10 mouse cellular contexts compared by ENCODE assay signal in the genomic region with DNA sequence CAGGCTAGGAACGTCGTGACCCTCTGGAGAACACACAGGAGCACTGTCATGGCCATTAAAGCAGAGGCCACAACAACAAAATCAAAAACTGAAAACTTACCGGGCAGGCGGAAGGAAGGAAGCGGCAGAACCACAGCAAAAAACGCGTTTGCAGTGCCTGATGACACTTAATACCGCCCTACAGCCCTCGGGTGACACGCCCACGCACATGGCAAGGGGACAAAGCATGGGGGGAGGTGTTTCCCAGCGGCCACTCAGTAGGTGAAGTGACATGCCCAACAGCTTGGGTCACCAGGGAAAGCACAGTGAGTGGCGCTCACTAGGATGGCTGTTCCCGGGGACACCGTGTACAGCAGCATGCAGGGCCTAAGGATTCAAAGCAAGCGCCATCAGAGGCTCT.
DNase-seq lines count a peak whose midpoint lies in the region; ATAC-seq and TF ChIP-seq lines count a peak whose summit lies in the region.
"Had no signal": no experiment of that assay in that cellular context is flagged by ENCODE, and none has a peak within 500 bp of the region (broad histone marks: within the 10 kb centered on the region; RNA-seq: fewer than 3 reads in every experiment).

No protein-coding gene starts in this region.

- H3K9me3 ChIP-seq in liver, embryonic 11.5 days (ENCODE audit: control insufficient read depth, low read length) = no peaks in the 10 kb centered on the region
- no peaks in the 10 kb centered on the region for H3K9me3 ChIP-seq in intestine, postnatal 0 days (ENCODE audit: control insufficient read depth)
- H3K9me3 ChIP-seq in midbrain, embryonic 16.5 days (replicated peaks; ENCODE audit: control insufficient read depth, low read length, poor library complexity, severe bottlenecking) = no peaks in the 10 kb centered on the region
- H3K9me3 ChIP-seq: heart, embryonic 13.5 days; limb, embryonic 15.5 days had no signal

- H3K27me3 ChIP-seq in liver, embryonic 11.5 days (replicated peaks; ENCODE audit: control insufficient read depth, insufficient read depth, low read length) = no peaks in the 10 kb centered on the region
- H3K27me3 ChIP-seq in intestine, postnatal 0 days (replicated peaks; ENCODE audit: control insufficient read depth, insufficient read depth, low read length) = no peaks in the 10 kb centered on the region
- no peaks in the 10 kb centered on the region for H3K27me3 ChIP-seq in midbrain, embryonic 16.5 days (ENCODE audit: control insufficient read depth, insufficient read depth, low read depth, low read length)
- H3K27me3 ChIP-seq: limb, embryonic 15.5 days; Patski had no signal

- H3K4me1 ChIP-seq in liver, embryonic 11.5 days (replicated peaks; ENCODE audit: control insufficient read depth, insufficient read depth, low read length) = peaks cover 40% of the 10 kb centered on the region
- peaks cover 11% of the 10 kb centered on the region; the same call in 1 of the 2 replicates for H3K4me1 ChIP-seq in intestine, postnatal 0 days (replicated peaks; ENCODE audit: control insufficient read depth, insufficient read depth, low read length)
- peaks cover 15% of the 10 kb centered on the region for H3K4me1 ChIP-seq in midbrain, embryonic 16.5 days (ENCODE audit: control insufficient read depth, insufficient read depth, low read length)

- TF ChIP-seq CTCF in intestine, postnatal 0 days (IDR thresholded peaks at IDR 0.05; ENCODE audit: low read depth) = no peak

- DNase-seq in liver, embryonic 11.5 days (ENCODE audit: low spot score) = peak; percentile 31
- no peak for DNase-seq in liver

- WGBS in liver, embryonic 11.5 days = 57% methylated on average over 16 of the region's 16 CpGs
- WGBS in intestine, postnatal 0 days = 69% methylated on average over 16 of the region's 16 CpGs
- WGBS in midbrain, embryonic 16.5 days = 87% methylated on average over 16 of the region's 16 CpGs

- H3K9ac ChIP-seq in liver, embryonic 11.5 days (ENCODE audit: low read depth, low read length) = peak overlapping the region; percentile 20; the same call in 1 of the 2 replicates
- no peak overlapping the region for H3K9ac ChIP-seq in intestine, postnatal 0 days (ENCODE audit: low read depth, low read length)
- H3K9ac ChIP-seq in midbrain, embryonic 16.5 days (ENCODE audit: low read depth, low read length) = no peak overlapping the region
- H3K9ac ChIP-seq: heart, embryonic 13.5 days; limb, embryonic 15.5 days had no signal

- no peak overlapping the region for H3K4me3 ChIP-seq in liver, embryonic 11.5 days (ENCODE audit: low read depth, low read length)
- no peak overlapping the region for H3K4me3 ChIP-seq in intestine, postnatal 0 days (ENCODE audit: low read depth, low read length)
- no peak overlapping the region for H3K4me3 ChIP-seq in midbrain, embryonic 16.5 days (ENCODE audit: low read depth, low read length)
- H3K4me3 ChIP-seq: heart, embryonic 13.5 days; limb, embryonic 15.5 days had no signal

- peak overlapping the region; percentile 38; the same call in 1 of the 2 replicates for H3K27ac ChIP-seq in liver, embryonic 11.5 days (ENCODE audit: low read depth, low read length)
- no peak overlapping the region for H3K27ac ChIP-seq in intestine, postnatal 0 days (ENCODE audit: low read depth, low read length)
- no peak overlapping the region for H3K27ac ChIP-seq in midbrain, embryonic 16.5 days (ENCODE audit: low read length)
- H3K27ac ChIP-seq: heart, embryonic 13.5 days; limb, embryonic 15.5 days had no signal

- no peak for ATAC-seq in liver, embryonic 11.5 days (replicated peaks; ENCODE audit: low FRiP score)
- ATAC-seq in CD4-positive, CD25-positive, alpha-beta regulatory T cell, adult 4 months = peak; percentile 57
- peak; percentile 40 for ATAC-seq in activated CD4-positive, CD25-positive, alpha-beta regulatory T cell, adult 4 months
- ATAC-seq in megakaryocyte, adult 5-6 weeks (ENCODE audit: poor library complexity, severe bottlenecking) = peak; percentile 26
- no peak for ATAC-seq in intestine, postnatal 0 days
- no peak for ATAC-seq in midbrain, embryonic 16.5 days
- ATAC-seq: Patski had no signal

- H3K4me2 ChIP-seq in liver, embryonic 11.5 days = peak overlapping the region; percentile 20
- H3K4me2 ChIP-seq in intestine, postnatal 0 days (replicated peaks; ENCODE audit: low read depth) = no peak overlapping the region
- no peak overlapping the region for H3K4me2 ChIP-seq in midbrain, embryonic 16.5 days (ENCODE audit: low read length)
- H3K4me2 ChIP-seq: heart, embryonic 13.5 days; limb, embryonic 15.5 days had no signal

- H3K36me3 ChIP-seq in liver, embryonic 11.5 days (ENCODE audit: control insufficient read depth, insufficient read depth, low read length) = no peaks in the 10 kb centered on the region; the same call in 1 of the 2 replicates
- H3K36me3 ChIP-seq in intestine, postnatal 0 days (ENCODE audit: control insufficient read depth, insufficient read depth) = no peaks in the 10 kb centered on the region; the same call in 1 of the 2 replicates
- no peaks in the 10 kb centered on the region for H3K36me3 ChIP-seq in midbrain, embryonic 16.5 days (ENCODE audit: control insufficient read depth, insufficient read depth, low read length)

Comparison
In these comparisons a context has a peak if more than half of its experiments do, and no peak if none do; other contexts are left out.
1. ATAC-seq: peak in CD4-positive, CD25-positive, alpha-beta regulatory T cell, adult 4 months (single experiment), activated CD4-positive, CD25-positive, alpha-beta regulatory T cell, adult 4 months (single experiment) and megakaryocyte, adult 5-6 weeks (single experiment); none in liver, embryonic 11.5 days (single experiment), intestine, postnatal 0 days (single experiment) and midbrain, embryonic 16.5 days (single experiment).